20 mouse cellular contexts compared by ENCODE assay signal in genomic region chr4:72671652-72672411, GRCm38 (mm10).
DNase-seq lines count a peak whose midpoint lies in the region; ATAC-seq and TF ChIP-seq lines count a peak whose summit lies in the region.
"Had no signal": no experiment of that assay in that cellular context is flagged by ENCODE, and none has a peak within 500 bp of the region (broad histone marks: within the 10 kb centered on the region; RNA-seq: fewer than 3 reads in every experiment).

No protein-coding gene starts in this region.

- no peak overlapping the region for H3ac ChIP-seq in myocyte (ENCODE audit: control insufficient read depth, insufficient read length)

- H3K9ac ChIP-seq in lung, postnatal 0 days (replicated peaks; ENCODE audit: low read depth): no peak overlapping the region
- H3K9ac ChIP-seq: heart, embryonic 12.5 days had no signal

- H3K36me3 ChIP-seq in myocyte (ENCODE audit: control insufficient read depth, insufficient read depth): no peaks in the 10 kb centered on the region
- H3K36me3 ChIP-seq in lung, postnatal 0 days (ENCODE audit: insufficient read depth, low read length): no peaks in the 10 kb centered on the region
- H3K36me3 ChIP-seq: heart, embryonic 12.5 days; midbrain, embryonic 10.5 days had no signal

- no peak for TF ChIP-seq POLR2A in myocyte (IDR thresholded peaks at IDR 0.05; ENCODE audit: insufficient read length, low read depth)

- peak; percentile 55 for DNase-seq in heart, adult 11 months
- DNase-seq in heart, postnatal 25 days (ENCODE audit: low spot score): no peak
- DNase-seq in embryo, embryonic 9.5 days (ENCODE audit: extremely low spot score): peak; percentile 4
- peak; percentile 52 for DNase-seq in forelimb bud, embryonic 11.5 days (ENCODE audit: low read depth, low spot score)
- no peak for DNase-seq in lung, postnatal 0 days (ENCODE audit: low spot score)
- DNase-seq in frontal cortex, postnatal 36 days (ENCODE audit: low spot score in 2 of 2): no peak
- DNase-seq: adrenal gland, postnatal 36 days; cerebellum, adult 2 months; heart, postnatal 14 days; lung, adult 18-20 months; lung, postnatal 4 days had no signal

- H3K4me1 ChIP-seq in lung, postnatal 0 days (ENCODE audit: insufficient read depth, low read depth, low read length): no peaks in the 10 kb centered on the region
- H3K4me1 ChIP-seq: heart, embryonic 12.5 days; midbrain, embryonic 10.5 days had no signal

- no peak overlapping the region for H3K27ac ChIP-seq in lung, postnatal 0 days (ENCODE audit: low read length)
- H3K27ac ChIP-seq: midbrain, embryonic 10.5 days had no signal

- ATAC-seq in lung, postnatal 0 days: no peak
- ATAC-seq: forebrain, embryonic 14.5 days; hindbrain, embryonic 16.5 days; intestine, embryonic 16.5 days had no signal

- H3K27me3 ChIP-seq in myocyte (ENCODE audit: control insufficient read depth, insufficient read depth, insufficient read length): no peaks in the 10 kb centered on the region
- no peaks in the 10 kb centered on the region for H3K27me3 ChIP-seq in lung, postnatal 0 days (replicated peaks; ENCODE audit: insufficient read depth, low read length)
- H3K27me3 ChIP-seq: CH12.LX; heart, embryonic 12.5 days had no signal

- no peaks in the 10 kb centered on the region for H3K9me3 ChIP-seq in lung, postnatal 0 days (ENCODE audit: low read length)
- H3K9me3 ChIP-seq: heart, embryonic 12.5 days; midbrain, embryonic 10.5 days had no signal

- intact Hi-C loops in heart, postnatal 25 days (cut with DNase I): no loop called here

- TF ChIP-seq CTCF in lung, postnatal 0 days (IDR thresholded peaks at IDR 0.05): no peak

- TF ChIP-seq EP300 in lung, postnatal 0 days (IDR thresholded peaks at IDR 0.05): no peak

- H3K4me2 ChIP-seq in myocyte (ENCODE audit: low read depth): peak overlapping the region; percentile 37
- H3K4me2 ChIP-seq in lung, postnatal 0 days (replicated peaks; ENCODE audit: low read depth, low read length): no peak overlapping the region
- H3K4me2 ChIP-seq: heart, embryonic 12.5 days; liver, embryonic 11.5 days had no signal

- H3K4me3 ChIP-seq in myocyte: no peak overlapping the region
- no peak overlapping the region for H3K4me3 ChIP-seq in lung, postnatal 0 days (ENCODE audit: low read depth, low read length)
- H3K4me3 ChIP-seq: erythroblast, embryonic 14.5 days; heart, embryonic 12.5 days; midbrain, embryonic 10.5 days had no signal

- 60% methylated on average over 5 of the region's 5 CpGs for WGBS in lung, postnatal 0 days

- no peaks in the 10 kb centered on the region for H3K79me2 ChIP-seq in myocyte (ENCODE audit: control insufficient read depth, insufficient read depth)

TF ChIP-seq in myocyte, 11 proteins besides CTCF, POLR2A, EP300 and RAD21:
- TF ChIP-seq POLR2AphosphoS2 (IDR thresholded peaks at IDR 0.05; ENCODE audit: insufficient read length, low read depth) (no peak), MAX (IDR thresholded peaks at IDR 0.05; ENCODE audit: low read depth) (no peak), MYOG (IDR thresholded peaks at IDR 0.05; ENCODE audit: control insufficient read depth in 1 of 3, insufficient read depth in 1 of 3, insufficient read length in 2 of 3, low read depth in 2 of 3) (peak in 2 of 3 experiments; percentile 1 to 56), TCF12 (IDR thresholded peaks at IDR 0.05; ENCODE audit: insufficient read depth, poor library complexity, severe bottlenecking) (no peak), E2F4 (IDR thresholded peaks at IDR 0.05; ENCODE audit: insufficient read depth) (no peak), TCF3 (IDR thresholded peaks at IDR 0.05; ENCODE audit: insufficient read length, low read depth) (no peak), REST (IDR thresholded peaks at IDR 0.05; ENCODE audit: insufficient read depth, insufficient read length) (no peak), USF1 (IDR thresholded peaks at IDR 0.05; ENCODE audit: low read depth) (peak; percentile 66), MYOD1 (IDR thresholded peaks at IDR 0.05; ENCODE audit: control insufficient read depth in 1 of 3, insufficient read length in 2 of 3, low read depth in 2 of 3) (peak in 2 of 3 experiments; percentile 33 to 67), CEBPB (IDR thresholded peaks at IDR 0.05; ENCODE audit: insufficient read depth, poor library complexity, severe bottlenecking) (peak; percentile 94), SRF (IDR thresholded peaks at IDR 0.05; ENCODE audit: control insufficient read depth, insufficient read length, low read depth) (no peak)

Comparison
In these comparisons a context has a peak if more than half of its experiments do, and no peak if none do; other contexts are left out.
1. DNase-seq: peak in heart, adult 11 months (single experiment), embryo, embryonic 9.5 days (single experiment) and forelimb bud, embryonic 11.5 days (single experiment); none in heart, postnatal 25 days (single experiment), lung, postnatal 0 days (single experiment) and frontal cortex, postnatal 36 days (0 of 2).